Mouse (Mus musculus): ENCODE results near the gene Mri1. TPM values are rescaled to one million over a fixed set of nuclear protein-coding genes. Genes with fewer than 3 reads are reported as not detected.

Mri1 gene
- polyA plus RNA-seq, 1 experiment from 2014 or later, result 50.9 TPM

DNA sequence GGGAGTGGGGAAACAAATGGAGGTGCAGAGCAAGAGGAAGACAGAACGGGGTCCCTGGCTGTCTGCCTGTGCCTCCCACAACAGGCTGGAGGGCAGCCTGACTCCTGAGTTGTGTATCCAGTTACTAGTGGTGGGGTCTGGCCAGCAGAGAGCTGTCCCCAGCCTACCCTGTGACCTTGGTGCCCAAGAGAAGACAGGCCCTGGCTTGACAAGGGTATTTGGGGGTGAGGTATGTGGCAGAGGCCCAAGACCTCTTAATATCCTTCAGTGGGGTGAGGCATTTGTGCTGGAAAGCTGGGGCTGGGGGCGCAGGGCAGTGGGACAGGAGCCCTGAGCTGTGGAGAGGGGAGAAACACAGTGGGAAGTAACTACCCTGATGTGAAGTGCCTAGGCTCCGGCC lies 45.9 kb downstream of the Mri1 start:
- Histone ChIP-seq H3K36me3 (peaks cover 84% of the 10 kb centered on the region), H3K9ac (no peak overlapping the region), H3K4me2 (no peak overlapping the region), H3K27me3 (replicated peaks) (no peaks in the 10 kb centered on the region), H3K9me3 (replicated peaks) (no peaks in the 10 kb centered on the region), H3K27ac (ENCODE audit: poor library complexity, severe bottlenecking) (no peak overlapping the region), H3K4me3 (no peak overlapping the region), H3K4me1 (replicated peaks) (peaks cover 37% of the 10 kb centered on the region)
- 81% methylated on average over 3 of the region's 3 CpGs for WGBS
- no peak for ATAC-seq (ENCODE audit: insufficient number of reproducible peaks, low FRiP score)

DNA sequence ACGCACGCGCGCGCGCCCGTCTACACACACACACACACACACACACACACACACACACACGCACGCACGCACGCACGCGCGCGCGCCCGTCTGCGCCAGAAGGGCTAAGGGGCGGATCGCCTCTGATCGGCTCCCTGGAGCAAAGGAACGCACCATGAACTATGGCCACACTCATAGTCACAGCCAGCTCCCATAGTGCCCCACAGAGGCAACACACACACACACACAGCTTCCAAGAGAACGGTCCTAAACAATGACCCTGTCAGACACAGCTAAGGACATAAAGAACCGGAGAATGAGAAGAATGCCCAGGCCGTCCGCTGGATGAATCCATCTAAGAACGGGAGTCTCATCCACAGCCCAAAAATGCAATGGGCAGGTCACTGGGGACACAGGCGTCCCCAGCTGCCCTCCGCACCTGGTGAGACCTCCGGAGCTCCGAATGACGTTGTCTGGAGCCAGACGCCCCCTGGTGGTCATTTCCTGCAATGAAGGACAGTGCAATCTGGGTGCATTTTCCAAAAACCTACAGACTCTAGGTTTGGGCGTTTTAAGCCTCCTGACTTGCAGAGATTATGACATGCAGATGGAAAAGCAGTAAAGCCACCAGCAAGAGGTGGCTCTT lies 46.8 kb downstream of the Mri1 start:
- Histone ChIP-seq H3K27ac (ENCODE audit: poor library complexity, severe bottlenecking) (no peak overlapping the region), H3K4me2 (0 out of 2 replicates have a peak overlapping the region, but pooled peaks have one; percentile 12), H3K4me3 (no peak overlapping the region), H3K9me3 (replicated peaks) (no peaks in the 10 kb centered on the region), H3K9ac (no peak overlapping the region), H3K36me3 (peaks cover 84% of the 10 kb centered on the region), H3K27me3 (replicated peaks) (no peaks in the 10 kb centered on the region), H3K4me1 (replicated peaks) (peaks cover 37% of the 10 kb centered on the region)
- 53% methylated on average over 34 of the region's 34 CpGs for whole genome bisulfite sequencing
- ATAC-seq (ENCODE audit: insufficient number of reproducible peaks, low FRiP score), result peak; percentile 41; the same call in 1 of the 2 replicates

DNA sequence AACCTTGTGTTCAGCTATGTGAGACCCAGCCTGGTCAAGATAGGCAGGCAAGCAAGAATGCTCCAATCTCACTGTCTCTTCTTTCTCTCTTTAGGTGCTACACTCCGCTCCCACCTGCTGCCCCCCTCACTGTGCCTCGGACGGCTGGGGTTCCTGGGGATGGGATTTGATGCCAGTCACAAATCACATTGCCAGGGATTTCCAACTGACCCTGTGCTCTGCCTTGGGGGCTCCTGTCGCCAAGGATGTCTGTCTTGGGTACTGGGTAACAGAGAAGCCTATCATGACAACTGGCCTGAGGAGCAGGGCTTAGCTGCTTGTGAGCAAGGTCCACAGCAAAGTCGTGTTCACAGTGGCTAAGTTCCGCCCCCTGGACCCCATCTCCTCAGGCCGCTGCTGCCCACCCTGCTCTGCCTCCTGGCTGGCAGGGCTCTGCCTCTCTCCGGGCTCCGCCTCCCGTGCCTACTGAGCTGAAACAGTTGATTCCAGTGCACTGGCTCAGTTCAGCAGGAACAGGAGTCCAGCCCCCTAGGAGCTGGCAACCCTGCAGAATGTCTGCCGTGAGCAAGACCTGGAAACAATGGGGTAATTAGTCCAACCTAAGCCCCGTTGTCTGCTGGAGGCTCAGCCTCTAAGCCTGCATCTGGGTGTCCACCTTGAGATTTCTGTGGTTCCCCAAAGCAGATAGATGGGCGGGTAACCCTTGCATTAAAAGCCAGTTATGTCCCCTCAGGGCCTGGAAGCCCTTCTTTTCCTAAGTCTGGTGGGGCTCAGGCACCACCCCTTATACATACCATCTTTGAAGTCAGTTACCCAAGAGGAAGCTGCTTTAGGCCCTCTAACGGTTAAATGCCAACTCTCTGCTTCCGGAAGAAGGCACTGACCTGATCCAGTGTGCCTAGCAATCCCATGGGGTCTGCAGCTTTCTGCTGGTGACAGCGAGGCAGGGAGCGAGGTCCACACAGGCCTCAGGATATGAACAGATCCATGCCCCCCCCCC lies 48.4 kb downstream of the Mri1 start:
- H3K9ac ChIP-seq, result no peak overlapping the region
- peaks cover 44% of the 10 kb centered on the region for H3K4me1 ChIP-seq (replicated peaks)
- peak overlapping the region; percentile 61 for H3K27ac ChIP-seq (ENCODE audit: poor library complexity, severe bottlenecking)
- no peak overlapping the region for H3K4me2 ChIP-seq
- ATAC-seq (ENCODE audit: insufficient number of reproducible peaks, low FRiP score), result no peak
- no peaks in the 10 kb centered on the region for H3K27me3 ChIP-seq (replicated peaks)
- WGBS, result 69% methylated on average over 17 of the region's 17 CpGs
- no peaks in the 10 kb centered on the region for H3K9me3 ChIP-seq (replicated peaks)
- H3K36me3 ChIP-seq, result peaks cover 75% of the 10 kb centered on the region
- H3K4me3 ChIP-seq, result no peak overlapping the region

DNA sequence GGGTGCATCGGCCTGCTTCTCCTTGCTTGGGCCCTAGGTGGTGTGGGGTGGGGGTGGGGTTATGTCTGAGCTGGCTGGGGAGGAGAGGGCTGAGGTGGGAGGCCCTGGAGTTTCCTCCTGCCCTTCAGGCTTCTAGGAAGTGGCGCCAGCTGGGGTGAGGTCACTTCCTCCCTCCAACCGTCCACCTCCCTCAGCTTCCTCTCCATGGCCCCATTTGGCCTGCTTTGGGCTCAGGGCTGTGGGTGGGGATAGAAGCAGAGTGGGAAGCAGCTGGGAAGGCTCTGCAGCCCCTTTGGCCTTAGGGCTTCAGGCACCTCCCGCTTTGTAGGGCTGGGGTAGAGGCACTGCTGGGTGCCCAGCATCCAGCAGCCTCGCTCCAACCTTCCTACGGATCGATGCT lies 49.3 kb downstream of the Mri1 start:
- no peak for ATAC-seq (ENCODE audit: insufficient number of reproducible peaks, low FRiP score)
- H3K9ac ChIP-seq, result no peak overlapping the region; the same call in 1 of the 2 replicates
- no peaks in the 10 kb centered on the region for H3K9me3 ChIP-seq (replicated peaks)

DNA sequence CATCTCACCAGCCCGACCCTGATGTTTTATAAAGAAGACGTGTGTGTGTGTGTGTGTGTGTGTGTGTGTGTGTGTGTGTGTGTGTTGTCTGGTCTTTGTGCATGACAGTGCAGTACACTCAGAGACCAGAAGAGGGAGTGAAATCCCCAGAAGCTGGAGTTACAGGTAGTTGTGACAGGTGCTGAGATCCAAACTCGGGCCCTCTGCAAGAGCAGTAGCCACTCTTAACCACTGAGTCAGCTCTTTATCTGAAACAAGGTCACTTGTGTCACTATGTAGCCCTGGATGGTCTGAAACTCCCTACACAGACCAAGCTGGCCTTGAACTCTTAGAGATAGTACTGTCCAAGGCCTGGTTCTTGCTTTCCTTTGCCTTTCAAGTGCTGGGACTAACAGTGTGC lies 50.5 kb downstream of the Mri1 start:
- Histone ChIP-seq H3K27me3 (replicated peaks) (no peaks in the 10 kb centered on the region), H3K36me3 (peaks cover 61% of the 10 kb centered on the region), H3K9ac (no peak overlapping the region), H3K9me3 (replicated peaks) (no peaks in the 10 kb centered on the region), H3K4me3 (no peak overlapping the region), H3K27ac (ENCODE audit: poor library complexity, severe bottlenecking) (no peak overlapping the region), H3K4me2 (no peak overlapping the region), H3K4me1 (replicated peaks) (peaks cover 63% of the 10 kb centered on the region)
- 97% methylated on average over 3 of the region's 3 CpGs for WGBS
- ATAC-seq (ENCODE audit: insufficient number of reproducible peaks, low FRiP score), result no peak

More for the DNA sequence above, 49.3 kb downstream of the Mri1 start:
- Histone ChIP-seq H3K27me3 (replicated peaks) (no peaks in the 10 kb centered on the region), H3K36me3 (peaks cover 67% of the 10 kb centered on the region), H3K4me1 (replicated peaks) (peaks cover 51% of the 10 kb centered on the region), H3K4me3 (no peak overlapping the region), H3K27ac (ENCODE audit: poor library complexity, severe bottlenecking) (peak overlapping the region; percentile 61), H3K4me2 (no peak overlapping the region)
- WGBS, result 55% methylated on average over 7 of the region's 7 CpGs

DNA sequence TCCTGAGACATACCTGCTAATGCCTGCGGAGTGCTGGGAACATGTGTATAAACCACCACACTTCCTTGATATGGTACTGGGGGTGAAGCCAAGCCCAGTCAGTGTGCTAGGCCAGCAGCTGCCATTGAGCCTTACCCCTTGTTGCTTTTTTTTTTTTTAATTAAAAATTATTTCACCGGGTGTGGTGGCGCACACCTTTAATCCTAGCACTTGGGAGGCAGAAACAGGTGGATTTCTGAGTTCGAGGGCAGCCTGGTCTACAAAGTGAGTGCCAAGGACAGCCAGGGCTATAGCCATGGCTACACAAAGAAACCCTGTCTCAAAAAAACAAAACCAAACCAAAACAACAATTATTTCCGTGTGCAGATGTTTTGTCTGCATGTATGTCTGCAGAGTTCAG lies 52.1 kb downstream of the Mri1 start:
- Histone ChIP-seq H3K36me3 (peaks cover 52% of the 10 kb centered on the region), H3K27me3 (replicated peaks) (no peaks in the 10 kb centered on the region), H3K4me2 (no peak overlapping the region), H3K27ac (ENCODE audit: poor library complexity, severe bottlenecking) (no peak overlapping the region), H3K4me3 (no peak overlapping the region), H3K4me1 (replicated peaks) (peaks cover 67% of the 10 kb centered on the region), H3K9ac (no peak overlapping the region), H3K9me3 (replicated peaks) (no peaks in the 10 kb centered on the region)
- ATAC-seq (ENCODE audit: insufficient number of reproducible peaks, low FRiP score), result no peak
- WGBS, result 87% methylated on average over 5 of the region's 5 CpGs

DNA sequence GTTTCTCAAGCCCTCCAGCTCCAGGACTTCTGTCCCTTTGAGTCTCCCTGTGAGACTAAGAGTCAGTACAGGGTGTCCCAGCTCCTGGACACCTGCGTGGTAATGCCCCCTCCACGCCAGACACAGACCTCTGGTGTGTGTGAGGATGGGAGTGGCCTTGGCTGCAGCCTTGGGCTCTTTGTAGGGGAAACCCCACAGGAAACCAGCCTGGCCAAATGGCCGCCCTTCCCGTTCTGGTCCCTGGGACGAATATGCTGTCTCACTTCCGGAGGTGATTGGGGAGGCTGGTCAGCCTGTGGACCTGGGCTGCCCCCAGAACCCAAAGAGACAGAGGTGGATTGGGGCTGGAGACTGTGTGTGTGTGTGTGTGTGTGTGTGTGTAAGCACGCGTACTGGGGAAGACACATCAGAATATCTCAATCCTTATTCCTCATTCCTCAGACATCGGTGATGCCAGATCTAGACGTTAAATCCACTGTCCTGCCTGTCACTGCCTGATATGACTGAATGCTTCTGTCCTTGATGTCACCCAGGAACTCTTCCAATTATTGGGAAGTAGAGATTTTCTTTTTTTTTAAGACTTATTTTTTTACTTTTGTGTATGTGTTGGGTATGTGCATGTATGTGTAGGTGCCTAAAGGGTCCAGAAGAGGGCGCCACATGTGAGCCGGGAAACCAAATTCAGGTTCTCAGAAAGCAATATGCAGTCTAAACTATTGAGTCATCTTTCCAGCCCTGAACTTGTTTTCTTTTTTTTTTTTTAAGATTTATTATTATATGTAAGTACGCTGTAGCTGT lies 53.0 kb downstream of the Mri1 start:
- H3K4me3 ChIP-seq, result peak overlapping the region; percentile 83

DNA sequence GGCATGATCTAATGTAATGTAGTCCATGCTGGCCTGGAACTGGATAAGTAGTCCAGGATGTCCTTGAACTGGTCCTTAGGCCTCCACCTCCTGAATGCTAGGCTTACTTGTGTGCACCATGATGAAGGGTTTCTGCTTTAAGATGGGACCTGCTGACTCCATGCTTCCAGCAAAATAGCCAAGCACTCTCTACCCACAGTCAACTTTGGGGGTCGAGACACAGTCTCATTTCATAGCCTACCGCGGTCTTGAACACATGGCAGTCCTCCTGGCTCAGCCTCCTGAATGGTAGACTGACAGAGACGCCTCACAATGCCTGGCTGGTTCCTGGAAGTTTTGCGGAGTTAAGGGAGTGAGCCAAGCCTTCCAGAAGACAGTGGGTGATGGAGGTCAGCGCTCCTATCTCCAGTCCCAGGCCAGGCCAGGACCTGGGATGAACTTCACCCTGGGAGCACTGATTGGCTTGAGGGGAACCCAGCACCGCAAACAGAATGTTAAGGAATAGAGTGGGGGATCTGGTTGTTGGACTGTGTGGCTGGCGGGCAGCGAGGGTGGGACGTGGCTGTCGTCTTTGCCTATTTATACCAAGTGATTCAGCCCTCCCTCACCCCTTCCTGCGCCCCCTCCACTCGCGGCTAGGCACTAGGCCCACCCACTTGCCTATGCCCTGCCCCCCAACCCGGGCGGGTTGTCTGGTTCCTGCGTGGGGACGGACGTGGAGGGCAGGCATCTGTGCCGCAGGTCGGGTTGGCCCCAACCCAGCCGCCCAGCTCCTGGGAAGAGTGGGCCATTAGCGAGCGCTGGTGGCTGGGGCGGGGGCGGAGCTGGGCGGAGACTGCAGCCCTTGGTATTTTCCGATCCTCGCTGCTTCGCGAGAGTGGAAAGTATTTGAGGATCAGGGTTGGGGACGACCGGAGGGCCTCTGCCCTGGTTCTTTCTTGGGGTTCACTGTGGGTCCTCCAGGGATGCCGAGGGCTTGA lies 53.9 kb downstream of the Mri1 start:
- peaks cover 72% of the 10 kb centered on the region for H3K4me1 ChIP-seq (replicated peaks)
- H3K27ac ChIP-seq (ENCODE audit: poor library complexity, severe bottlenecking), result peak overlapping the region; percentile 93
- peak overlapping the region; percentile 94 for H3K9ac ChIP-seq
- H3K4me2 ChIP-seq, result peak overlapping the region; percentile 96
- no peaks in the 10 kb centered on the region for H3K27me3 ChIP-seq (replicated peaks)
- no peaks in the 10 kb centered on the region for H3K9me3 ChIP-seq (replicated peaks)
- ATAC-seq (ENCODE audit: insufficient number of reproducible peaks, low FRiP score), result peak; percentile 75
- H3K36me3 ChIP-seq, result peaks cover 33% of the 10 kb centered on the region
- WGBS, result 5% methylated on average over 34 of the region's 34 CpGs
- H3K4me3 ChIP-seq, result peak overlapping the region; percentile 83

More for the DNA sequence above, 53.0 kb downstream of the Mri1 start:
- Histone ChIP-seq H3K9me3 (replicated peaks) (no peaks in the 10 kb centered on the region), H3K27ac (ENCODE audit: poor library complexity, severe bottlenecking) (peak overlapping the region; percentile 93), H3K9ac (peak overlapping the region; percentile 94), H3K36me3 (peaks cover 43% of the 10 kb centered on the region), H3K27me3 (replicated peaks) (no peaks in the 10 kb centered on the region), H3K4me2 (peak overlapping the region; percentile 96), H3K4me1 (replicated peaks) (peaks cover 71% of the 10 kb centered on the region)
- ATAC-seq (ENCODE audit: insufficient number of reproducible peaks, low FRiP score), result peak; percentile 61
- WGBS, result 43% methylated on average over 13 of the region's 13 CpGs

DNA sequence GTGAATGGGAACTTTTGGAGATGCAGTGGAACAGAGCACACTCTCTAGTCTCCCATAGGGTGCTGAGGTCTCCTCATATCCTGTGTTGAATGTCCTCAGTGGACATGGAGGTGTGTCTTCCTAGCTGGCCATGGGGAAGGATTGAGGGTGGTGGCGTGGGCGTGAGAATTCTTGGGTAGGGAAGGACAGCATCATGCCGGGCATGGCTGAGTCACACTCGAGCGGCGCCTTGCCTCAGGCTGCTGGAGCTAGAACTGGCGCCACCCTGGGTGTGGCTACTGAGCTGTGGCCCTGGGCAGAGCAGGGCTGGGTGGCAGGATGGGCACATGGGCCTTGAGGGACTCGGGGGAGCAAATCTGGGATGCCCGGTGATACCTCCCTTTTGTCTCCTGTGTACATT lies 54.7 kb downstream of the Mri1 start:
- Histone ChIP-seq H3K27me3 (replicated peaks) (no peaks in the 10 kb centered on the region), H3K9me3 (replicated peaks) (no peaks in the 10 kb centered on the region), H3K4me1 (replicated peaks) (peaks cover 71% of the 10 kb centered on the region), H3K36me3 (peaks cover 29% of the 10 kb centered on the region), H3K4me2 (peak overlapping the region; percentile 96), H3K4me3 (peak overlapping the region; percentile 83), H3K9ac (peak overlapping the region; percentile 94), H3K27ac (ENCODE audit: poor library complexity, severe bottlenecking) (peak overlapping the region; percentile 93)
- no peak for ATAC-seq (ENCODE audit: insufficient number of reproducible peaks, low FRiP score)
- WGBS, result 68% methylated on average over 9 of the region's 9 CpGs

Data from heart, embryonic 12.5 days (tissue).